Mouse (Mus musculus) embryonic facial prominence, embryonic 10.5 days (tissue): ENCODE data around the gene Myo9a. TPM values are rescaled to one million over a fixed set of nuclear protein-coding genes. Genes with fewer than 3 reads are reported as not detected.

Experiments used
- DNase-seq: peaks from one replicate; pipeline ENCODE4 v3.0.0-alpha.2; 2017; ENCODE audit warnings: low spot score
- H3K27ac ChIP-seq: fragments of 300-500 bp; sonication (generic); replicated peaks from 2 replicates; pipeline ENCODE4 v1.5.1; 2016; ENCODE audit warnings: mild to moderate bottlenecking
- H3K27me3 ChIP-seq: fragments of 300-500 bp; sonication (generic); replicated peaks from 2 replicates; pipeline ENCODE4 v1.6.1; 2016; ENCODE audit warnings: low read depth, mild to moderate bottlenecking; ENCODE audit not compliant: poor library complexity, severe bottlenecking
- H3K36me3 ChIP-seq: fragments of 300-500 bp; sonication (generic); replicated peaks from 2 replicates; pipeline ENCODE4 v1.6.1; 2016; ENCODE audit warnings: mild to moderate bottlenecking, moderate library complexity
- H3K4me1 ChIP-seq: fragments of 300-500 bp; sonication (generic); 2 replicates; pipeline ENCODE4 v1.6.1; 2016
- H3K4me3 ChIP-seq: fragments of 300-500 bp; sonication (generic); 2 replicates; pipeline ENCODE4 v1.5.1; 2016; ENCODE audit warnings: mild to moderate bottlenecking, moderate library complexity
- H3K9me3 ChIP-seq: fragments of 300-500 bp; sonication (generic); 2 replicates; pipeline ENCODE4 v1.6.1; 2016; ENCODE audit warnings: mild to moderate bottlenecking
- WGBS: fragments of 180-500 bp; shearing (Covaris S2); methylation state at CpG from one replicate; pipeline ENCODE4 v1.1.7; 2016; 5-methylcytosine and 5-hydroxymethylcytosine counted together
- polyA plus RNA-seq: library from polyadenylated mRNA; unstranded; fragments of >200 nt; fragmentation: Nextera tagmentation; extraction: Ambion mirVana; gene quantifications from 2 replicates; pipeline ENCODE4 v1.2.1, GENCODE M21; 2016

The Myo9a gene
- polyA plus RNA-seq, 1 experiment from 2014 or later: 10.1 TPM

GRCm38 (mm10) chr9:59727569-59728286, 23.0 kb upstream of the Myo9a start:
- no peak overlapping the region for H3K27ac ChIP-seq
- 86% methylated on average over 11 of the region's 11 CpGs for WGBS
- no peaks in the 10 kb centered on the region for H3K27me3 ChIP-seq
- H3K36me3 ChIP-seq: no peaks in the 10 kb centered on the region
- H3K4me3 ChIP-seq: no peak overlapping the region
- DNase-seq: no peak
- peaks cover 13% of the 10 kb centered on the region for H3K4me1 ChIP-seq
- no peaks in the 10 kb centered on the region for H3K9me3 ChIP-seq

GRCm38 (mm10) chr9:59731136-59731535, 19.6 kb upstream of the Myo9a start:
- 88% methylated on average over 5 of the region's 5 CpGs for WGBS
- Histone ChIP-seq H3K27me3 (no peaks in the 10 kb centered on the region), H3K9me3 (no peaks in the 10 kb centered on the region), H3K4me1 (0 out of 2 replicates have a peak, but pooled peaks cover 4% of the 10 kb centered on the region), H3K4me3 (no peak overlapping the region), H3K36me3 (no peaks in the 10 kb centered on the region), H3K27ac (no peak overlapping the region)
- no peak for DNase-seq

GRCm38 (mm10) chr9:59733075-59733474, 17.6 kb upstream of the Myo9a start:
- Histone ChIP-seq H3K4me3 (no peak overlapping the region), H3K27me3 (no peaks in the 10 kb centered on the region), H3K36me3 (0 out of 2 replicates have a peak, but pooled peaks cover 9% of the 10 kb centered on the region), H3K4me1 (0 out of 2 replicates have a peak, but pooled peaks cover 4% of the 10 kb centered on the region), H3K9me3 (no peaks in the 10 kb centered on the region), H3K27ac (no peak overlapping the region)
- WGBS: 72% methylated on average over 6 of the region's 6 CpGs
- DNase-seq: no peak

- Histone ChIP-seq H3K27me3 (no peaks in the 10 kb centered on the region), H3K27ac (no peak overlapping the region), H3K36me3 (0 out of 2 replicates have a peak, but pooled peaks cover 9% of the 10 kb centered on the region), H3K4me3 (no peak overlapping the region), H3K9me3 (no peaks in the 10 kb centered on the region), H3K4me1 (0 out of 2 replicates have a peak, but pooled peaks cover 4% of the 10 kb centered on the region)
- DNase-seq: no peak
- 56% methylated on average over 4 of the region's 4 CpGs for WGBS
Measured at GRCm38 (mm10) chr9:59735394-59735793, 15.3 kb upstream of the Myo9a start.

- no peak overlapping the region for H3K4me3 ChIP-seq
- no peak for DNase-seq
- H3K4me1 ChIP-seq: 0 out of 2 replicates have a peak, but pooled peaks cover under 1% of the 10 kb centered on the region
- H3K27me3 ChIP-seq: no peaks in the 10 kb centered on the region
- 0 out of 2 replicates have a peak, but pooled peaks cover 9% of the 10 kb centered on the region for H3K36me3 ChIP-seq
- WGBS: 90% methylated on average over 2 of the region's 2 CpGs
- H3K9me3 ChIP-seq: no peaks in the 10 kb centered on the region
- no peak overlapping the region for H3K27ac ChIP-seq
Measured at GRCm38 (mm10) chr9:59740593-59740992, 10.1 kb upstream of the Myo9a start.

GRCm38 (mm10) chr9:59743903-59744302, 6.8 kb upstream of the Myo9a start:
- Histone ChIP-seq H3K27ac (no peak overlapping the region), H3K36me3 (no peaks in the 10 kb centered on the region), H3K4me1 (peaks cover under 1% of the 10 kb centered on the region; the same call in 1 of the 2 replicates), H3K27me3 (no peaks in the 10 kb centered on the region), H3K9me3 (no peaks in the 10 kb centered on the region), H3K4me3 (no peak overlapping the region)
- 95% methylated on average over 3 of the region's 3 CpGs for WGBS
- no peak for DNase-seq

GRCm38 (mm10) chr9:59748387-59748786, 2.3 kb upstream of the Myo9a start:
- Histone ChIP-seq H3K27me3 (no peaks in the 10 kb centered on the region), H3K4me1 (peaks cover 31% of the 10 kb centered on the region), H3K27ac (no peak overlapping the region), H3K36me3 (no peaks in the 10 kb centered on the region), H3K9me3 (no peaks in the 10 kb centered on the region), H3K4me3 (no peak overlapping the region)
- WGBS: 94% methylated on average over 2 of the region's 2 CpGs
- no peak for DNase-seq

- Histone ChIP-seq H3K4me3 (0 out of 2 replicates have a peak overlapping the region, but pooled peaks have one; percentile 91), H3K4me1 (peaks cover 31% of the 10 kb centered on the region), H3K36me3 (no peaks in the 10 kb centered on the region), H3K27me3 (no peaks in the 10 kb centered on the region), H3K9me3 (no peaks in the 10 kb centered on the region), H3K27ac (no peak overlapping the region)
- 91% methylated on average over 11 of the region's 11 CpGs for WGBS
- no peak for DNase-seq
Measured at GRCm38 (mm10) chr9:59748969-59749368, 1.7 kb upstream of the Myo9a start.

- DNase-seq: no peak
- no peaks in the 10 kb centered on the region for H3K36me3 ChIP-seq
- peaks cover 31% of the 10 kb centered on the region for H3K4me1 ChIP-seq
- H3K27ac ChIP-seq: peak overlapping the region; percentile 95
- H3K27me3 ChIP-seq: no peaks in the 10 kb centered on the region
- 37% methylated on average over 12 of the region's 12 CpGs for WGBS
- H3K4me3 ChIP-seq: peak overlapping the region; percentile 91
- H3K9me3 ChIP-seq: no peaks in the 10 kb centered on the region
Measured at GRCm38 (mm10) chr9:59749581-59750265, 973 bp upstream of the Myo9a start.

- peak; percentile 84 for DNase-seq
Measured at GRCm38 (mm10) chr9:59751066-59751581, 428 bp downstream of the Myo9a start.

GRCm38 (mm10) chr9:59751966-59752365, 1.3 kb downstream of the Myo9a start:
- peaks cover 31% of the 10 kb centered on the region for H3K4me1 ChIP-seq
- no peak for DNase-seq
- no peaks in the 10 kb centered on the region for H3K27me3 ChIP-seq
- H3K9me3 ChIP-seq: no peaks in the 10 kb centered on the region
- H3K4me3 ChIP-seq: peak overlapping the region; percentile 91
- H3K27ac ChIP-seq: peak overlapping the region; percentile 95; the same call in 1 of the 2 replicates
- WGBS: 13% methylated on average over 2 of the region's 2 CpGs
- H3K36me3 ChIP-seq: no peaks in the 10 kb centered on the region

More at GRCm38 (mm10) chr9:59751066-59751581, 428 bp downstream of the Myo9a start:
- WGBS: under 1% methylated on average over 45 of the region's 49 CpGs
- Histone ChIP-seq H3K27me3 (no peaks in the 10 kb centered on the region), H3K4me3 (peak overlapping the region; percentile 91), H3K4me1 (peaks cover 31% of the 10 kb centered on the region), H3K27ac (peak overlapping the region; percentile 95), H3K36me3 (no peaks in the 10 kb centered on the region), H3K9me3 (no peaks in the 10 kb centered on the region)

GRCm38 (mm10) chr9:59755199-59755598, 4.5 kb downstream of the Myo9a start:
- no peak overlapping the region for H3K4me3 ChIP-seq
- 60% methylated on average over 2 of the region's 2 CpGs for WGBS
- H3K9me3 ChIP-seq: no peaks in the 10 kb centered on the region
- DNase-seq: no peak
- H3K4me1 ChIP-seq: peaks cover 19% of the 10 kb centered on the region
- H3K27ac ChIP-seq: no peak overlapping the region
- no peaks in the 10 kb centered on the region for H3K36me3 ChIP-seq
- no peaks in the 10 kb centered on the region for H3K27me3 ChIP-seq
